Mouse (Mus musculus) effector memory CD4-positive, alpha-beta T cell, adult 7 months (primary cell): ENCODE data around the gene Erp44. TPM values are rescaled to one million over a fixed set of nuclear protein-coding genes. Genes with fewer than 3 reads are reported as not detected.

ENCODE experiments used
- polyA plus RNA-seq: library from polyadenylated mRNA; unstranded; fragments of 100-300 nt; shearing (Covaris generic); gene quantifications from one replicate; pipeline ENCODE4 v1.2.1, GENCODE M21; 2017

Gene Erp44
- 106 TPM for polyA plus RNA-seq

GRCm38 (mm10) chr4:48279498-48280134, at the start of gene Erp44, which contains the start of gene Invs:
Erp44 (minus strand) TSS chr4:48279558.
Invs (plus strand) TSS chr4:48279760.

Other genes with a start within 250 kb of the Erp44 start
- 279 TPM for gene Nr4a3, start 234.4 kb downstream of the Erp44 start, polyA plus RNA-seq
- 21.3 TPM for gene Stx17, start 154.6 kb downstream of the Erp44 start, polyA plus RNA-seq
- gene Invs, start 202 bp upstream of the Erp44 start, polyA plus RNA-seq, result 13.4 TPM
- gene Tex10, start 193.9 kb upstream of the Erp44 start, polyA plus RNA-seq, result 63.1 TPM